Mouse (Mus musculus) kidney, adult 2 months (tissue): Measurements from ENCODE around the gene Syce2.

Experiments used
- CTCF ChIP-seq: fragments of 200-500 bp; conservative IDR thresholded peaks from 2 replicates; pipeline ENCODE4 v1.5.1; 2011; ENCODE audit warnings: low read depth, mild to moderate bottlenecking, control low read depth, low read length, moderate library complexity, mixed read lengths; ENCODE audit not compliant: insufficient read depth, insufficient read length
- POLR2A ChIP-seq: fragments of 200-500 bp; IDR thresholded peaks from one replicate; pipeline ENCODE4 v1.6.1; 2011; ENCODE audit warnings: low read depth, low read length, control low read depth

GRCm38 (mm10) chr8:84877297-84878035, 5.6 kb downstream of the Syce2 start:
- TF ChIP-seq POLR2A (no peak), CTCF (no peak)
